Mouse (Mus musculus): Measurements from ENCODE around the gene Snx20.

Snx20 gene

GRCm38 (mm10) chr8:88642734-88643564, 7.0 kb upstream of the Snx20 start:
- DNase-seq: no peak

DNA sequence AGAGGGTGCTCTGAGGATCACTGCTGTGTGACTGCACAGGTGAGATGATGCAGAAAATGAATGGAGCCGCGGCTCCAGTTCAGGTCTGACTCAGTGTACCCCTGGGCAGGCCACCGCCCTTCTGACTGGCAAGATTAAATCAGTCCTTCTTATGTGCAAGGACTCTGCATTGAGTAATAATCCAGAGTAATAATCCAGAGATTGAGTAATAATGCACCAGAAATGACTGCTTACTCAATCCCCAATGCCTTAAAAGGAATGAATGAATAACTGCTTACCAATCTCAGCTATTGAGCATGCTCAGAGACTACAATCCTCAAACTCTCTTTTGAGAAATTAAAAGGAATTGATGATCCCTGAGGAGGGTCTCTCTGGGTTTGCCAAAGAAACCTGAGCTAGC, 3.0 kb upstream of the Snx20 start:
- DNase-seq: no peak

GRCm38 (mm10) chr8:88637092-88638000, 1.4 kb upstream of the Snx20 start:
- no peak for DNase-seq

DNA sequence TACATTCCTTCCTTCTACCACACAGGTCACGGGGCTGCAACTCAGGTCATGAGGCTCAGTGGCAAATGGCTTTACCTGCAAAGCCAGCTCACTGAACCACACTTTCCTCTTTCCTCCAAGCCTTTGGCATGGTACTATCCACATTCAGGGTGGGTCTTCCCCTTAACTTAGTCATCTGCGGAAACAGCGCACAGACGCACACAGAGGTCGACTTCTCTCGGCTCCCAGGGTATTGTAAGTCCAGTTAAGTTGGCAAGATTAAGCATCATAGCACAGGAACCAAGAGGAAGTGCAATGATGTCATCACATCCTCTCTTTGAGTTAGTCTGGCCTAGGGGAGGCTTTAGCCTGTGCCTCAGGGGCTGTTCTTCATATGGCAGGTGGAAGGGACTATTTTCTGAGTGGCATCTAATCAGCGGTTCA, 2.6 kb downstream of the Snx20 start:
- no peak for DNase-seq

DNA sequence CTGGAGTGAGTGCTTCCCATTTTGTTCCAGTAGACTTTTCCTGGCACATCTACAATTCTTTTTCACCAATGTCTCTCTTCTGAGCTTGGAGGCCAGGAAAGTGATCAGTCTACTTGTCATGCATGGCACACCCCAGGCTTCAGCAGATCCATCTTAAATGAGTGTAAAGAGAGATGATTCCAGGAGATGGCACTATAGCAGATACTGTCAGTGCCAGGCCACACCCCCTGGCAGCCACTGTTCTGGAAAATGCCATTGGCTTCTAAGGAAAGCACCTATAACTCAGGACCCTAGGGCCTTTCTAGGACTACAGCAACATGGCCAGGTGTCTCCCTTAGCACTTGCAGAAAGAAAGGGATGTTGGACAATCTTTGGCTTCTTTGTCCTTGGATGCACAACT, 4.8 kb downstream of the Snx20 start:
- DNase-seq: peak; percentile 54 to 73

DNA sequence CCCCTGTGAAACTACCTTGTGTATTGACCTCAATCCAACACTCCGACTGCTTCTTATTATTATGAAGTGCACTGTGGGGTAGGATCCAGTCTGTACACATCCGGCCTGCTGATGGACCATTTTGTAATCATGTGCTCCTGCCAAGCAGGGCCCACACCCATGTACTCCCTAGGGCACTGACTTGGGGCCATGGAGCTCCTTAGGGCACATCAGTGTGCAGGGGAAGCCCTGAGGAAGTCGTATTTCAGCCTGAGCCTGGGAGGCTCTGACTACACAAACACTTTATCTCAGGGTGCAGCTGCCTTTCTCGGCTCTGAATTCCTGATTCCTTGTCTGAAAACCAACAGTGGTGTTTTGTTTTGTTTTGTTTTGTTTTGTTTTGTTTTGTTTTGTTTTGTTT, 5.7 kb downstream of the Snx20 start:
- no peak for DNase-seq

GRCm38 (mm10) chr8:88628001-88628774, 7.7 kb downstream of the Snx20 start:
- peak; percentile 40 to 70 for DNase-seq

DNA sequence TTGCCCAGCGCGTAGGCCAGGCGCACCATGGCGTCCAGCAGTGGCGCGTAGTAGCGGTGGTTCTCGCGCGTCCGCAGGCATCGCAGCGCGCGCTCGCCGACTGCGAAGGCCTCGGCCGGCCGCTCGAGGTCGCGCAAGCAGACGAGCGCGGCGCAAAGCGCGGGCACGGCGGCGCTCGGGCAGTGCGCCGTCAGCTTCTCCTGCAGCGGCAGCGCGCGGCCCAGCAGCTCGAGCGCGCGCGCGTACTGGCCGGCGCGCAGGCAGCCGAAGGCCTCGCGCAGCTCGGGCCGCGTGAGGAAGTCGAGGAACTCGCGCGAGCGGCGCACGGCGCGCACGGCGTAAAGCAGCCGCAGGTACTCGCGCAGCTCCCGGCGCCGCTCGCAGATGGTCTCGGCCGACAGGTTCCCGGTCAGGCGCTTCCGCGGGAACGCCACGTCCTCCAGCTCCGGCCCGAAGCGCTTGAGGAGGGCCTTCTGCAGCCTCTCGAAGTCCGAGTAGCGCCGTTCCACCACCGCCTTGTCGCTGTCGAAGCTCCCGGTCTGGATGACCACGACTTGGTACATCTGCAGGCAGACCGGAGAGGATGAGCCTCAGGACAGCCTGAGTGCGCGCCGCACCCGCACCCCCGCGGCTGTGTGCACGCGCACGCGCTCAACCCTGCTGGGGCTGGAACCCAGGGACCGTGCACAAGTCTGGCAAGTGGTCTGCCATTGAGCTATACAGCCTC, 8.5 kb downstream of the Snx20 start:
- peak; percentile 83 to 87 for DNase-seq

- DNase-seq: no peak
Measured at GRCm38 (mm10) chr8:88626940-88627264, 9.0 kb downstream of the Snx20 start.

DNA sequence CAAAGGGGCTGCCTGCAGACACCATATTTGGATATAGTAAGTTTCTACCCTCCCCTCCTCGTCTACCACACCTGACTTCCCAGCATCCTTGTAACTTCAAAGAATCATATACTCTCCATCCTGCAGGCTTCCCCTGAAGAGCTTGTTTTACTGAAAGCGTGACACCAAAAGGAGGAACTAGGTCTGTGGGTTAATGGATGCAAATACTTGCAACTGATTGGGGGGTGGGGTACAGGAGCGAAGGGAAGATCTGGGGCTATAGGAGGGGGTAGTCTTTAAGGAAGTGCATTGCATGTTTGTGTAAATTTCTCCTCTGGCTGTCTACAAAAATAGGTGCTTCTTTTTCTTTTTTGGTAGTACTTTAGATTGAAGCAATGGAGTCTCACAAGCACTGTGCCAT, 9.5 kb downstream of the Snx20 start:
- no peak for DNase-seq

DNA sequence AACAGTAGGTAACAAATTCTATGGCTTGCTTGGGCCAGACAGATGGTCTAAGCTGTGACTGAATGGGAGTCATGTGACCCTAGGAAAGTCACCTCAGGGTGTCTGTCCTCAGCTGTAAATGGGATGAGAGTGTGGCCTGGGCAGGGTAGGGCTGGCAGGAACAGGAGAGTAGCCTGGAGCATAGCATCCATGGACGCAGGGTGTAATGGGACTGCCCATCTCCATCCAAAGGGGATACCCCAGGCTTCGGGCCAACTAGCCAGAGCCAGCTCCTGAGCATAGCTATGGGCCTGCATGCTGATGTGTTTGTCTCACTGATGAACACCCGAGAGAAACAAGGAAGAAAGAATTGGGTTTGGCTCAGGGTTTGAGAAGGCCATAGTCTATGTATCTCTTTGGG, 11.7 kb downstream of the Snx20 start:
- peak in 1 of 2 experiments; percentile 53 for DNase-seq

- peak; percentile 65 to 76 for DNase-seq
Measured at GRCm38 (mm10) chr8:88623351-88623750, 12.6 kb downstream of the Snx20 start.

GRCm38 (mm10) chr8:88621408-88621807, 14.5 kb downstream of the Snx20 start:
- peak; percentile 89 to 91 for DNase-seq

DNA sequence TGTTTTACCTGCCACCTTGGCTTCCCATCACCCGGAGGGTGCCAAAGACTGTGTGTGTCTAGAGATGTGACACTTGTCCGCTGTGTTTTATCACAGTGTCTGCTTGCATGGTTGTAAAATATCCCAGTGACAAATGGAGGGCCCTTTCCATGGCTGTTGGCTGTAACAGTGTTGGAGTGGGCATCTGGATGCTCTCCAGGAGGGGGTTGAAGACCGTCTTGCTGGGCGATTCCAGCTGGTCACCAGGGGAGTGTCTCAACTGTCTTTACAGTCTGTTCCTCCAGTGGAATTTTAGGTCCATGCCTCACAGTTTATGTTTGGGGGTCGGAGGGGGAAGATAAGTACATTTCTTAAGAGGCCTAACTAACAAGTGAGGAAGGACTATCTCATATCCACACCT, 15.0 kb downstream of the Snx20 start:
- DNase-seq: peak in 1 of 2 experiments; percentile 42

DNA sequence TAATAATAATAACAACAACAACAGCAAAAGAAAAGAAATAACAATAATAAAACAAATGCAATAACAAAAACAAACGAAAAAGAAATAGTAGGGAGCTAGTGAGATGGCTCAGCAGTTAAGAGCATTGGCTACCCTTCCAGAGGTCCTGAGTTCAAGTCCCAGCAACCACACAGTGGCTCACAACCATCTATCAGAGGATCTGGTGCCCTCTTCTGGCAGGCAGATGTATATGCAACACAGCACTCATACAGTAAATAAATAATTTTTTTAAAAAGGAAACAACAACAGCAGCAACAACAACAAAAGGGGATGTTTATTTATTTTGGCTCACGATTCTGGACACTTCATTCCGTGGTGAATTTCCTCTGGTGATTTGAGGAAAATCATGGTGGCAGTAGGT, 16.4 kb downstream of the Snx20 start:
- peak in 1 of 2 experiments; percentile 45 for DNase-seq

- DNase-seq: no peak
Measured at GRCm38 (mm10) chr8:88618612-88619011, 17.3 kb downstream of the Snx20 start.

- peak in 1 of 2 experiments; percentile 12 for DNase-seq
Measured at GRCm38 (mm10) chr8:88614981-88615380, 20.9 kb downstream of the Snx20 start.

- DNase-seq: no peak
Measured at GRCm38 (mm10) chr8:88610271-88610670, 25.7 kb downstream of the Snx20 start.

DNA sequence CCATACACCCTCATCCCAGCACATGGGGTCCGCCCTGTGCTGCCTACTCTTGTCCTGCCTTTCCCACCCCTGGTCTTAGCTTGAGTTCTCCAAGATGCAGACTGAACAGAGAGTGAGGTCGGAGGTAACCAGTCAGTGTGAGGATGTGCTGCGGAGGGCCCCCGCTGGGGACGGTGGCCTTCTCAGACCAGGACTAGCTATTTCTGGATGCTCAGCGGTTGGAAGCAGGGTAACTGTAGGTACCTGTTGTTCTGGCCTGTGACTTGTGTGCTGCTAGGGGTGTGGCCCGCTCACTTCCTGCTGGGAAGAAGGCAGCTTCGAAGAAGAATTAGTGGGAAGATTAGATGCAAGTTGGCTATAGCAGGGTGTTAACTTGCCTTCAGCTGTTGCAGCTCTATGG, 26.9 kb downstream of the Snx20 start:
- no peak for DNase-seq

GRCm38 (mm10) chr8:88605361-88606040, 30.4 kb downstream of the Snx20 start:
- DNase-seq: peak in 1 of 2 experiments; percentile 60

Data from cerebellum, postnatal 14 days (tissue).